Mouse (Mus musculus): ENCODE measurements around the gene Itfg2. TPM values are rescaled to one million over a fixed set of nuclear protein-coding genes. Genes with fewer than 3 reads are reported as not detected.

Gene Itfg2
- polyA plus RNA-seq, 1 experiment from 2014 or later, result 43.0 TPM

- no peaks in the 10 kb centered on the region for H3K9me3 ChIP-seq (ENCODE audit: control insufficient read depth, low read length)
- peaks cover 6% of the 10 kb centered on the region; the same call in 1 of the 2 replicates for H3K4me1 ChIP-seq (replicated peaks; ENCODE audit: control insufficient read depth, insufficient read depth, low read length)
- H3K9ac ChIP-seq (replicated peaks; ENCODE audit: low read depth, low read length), result no peak overlapping the region
- no peak for ATAC-seq
- WGBS, result 88% methylated on average over 16 of the region's 16 CpGs
- H3K36me3 ChIP-seq (ENCODE audit: control insufficient read depth, insufficient read depth), result no peaks in the 10 kb centered on the region
- no peak overlapping the region for H3K4me2 ChIP-seq (ENCODE audit: low read length)
- no peaks in the 10 kb centered on the region for H3K27me3 ChIP-seq (replicated peaks; ENCODE audit: control insufficient read depth, insufficient read depth, low read length)
- H3K4me3 ChIP-seq (replicated peaks; ENCODE audit: low read length), result no peak overlapping the region
- no peak overlapping the region for H3K27ac ChIP-seq (ENCODE audit: low read length)
These were observed 45.1 kb downstream of the Itfg2 start for GRCm38 (mm10) chr6:128379636-128380035.

- Histone ChIP-seq H3K4me3 (replicated peaks; ENCODE audit: low read length) (no peak overlapping the region), H3K9me3 (ENCODE audit: control insufficient read depth, low read length) (no peaks in the 10 kb centered on the region), H3K36me3 (ENCODE audit: control insufficient read depth, insufficient read depth) (no peaks in the 10 kb centered on the region), H3K9ac (replicated peaks; ENCODE audit: low read depth, low read length) (no peak overlapping the region), H3K27ac (ENCODE audit: low read length) (no peak overlapping the region), H3K4me1 (replicated peaks; ENCODE audit: control insufficient read depth, insufficient read depth, low read length) (peaks cover 6% of the 10 kb centered on the region; the same call in 1 of the 2 replicates), H3K4me2 (ENCODE audit: low read length) (no peak overlapping the region), H3K27me3 (replicated peaks; ENCODE audit: control insufficient read depth, insufficient read depth, low read length) (no peaks in the 10 kb centered on the region)
- 95% methylated on average over 17 of the region's 17 CpGs for WGBS
- no peak for ATAC-seq
These were observed 48.2 kb downstream of the Itfg2 start for GRCm38 (mm10) chr6:128376371-128377085.

- H3K4me3 ChIP-seq (replicated peaks; ENCODE audit: low read length), result no peak within 1 kb of the TSS
- H3K4me1 ChIP-seq (replicated peaks; ENCODE audit: control insufficient read depth, insufficient read depth, low read length), result peaks cover 6% of the 10 kb centered on the region; the same call in 1 of the 2 replicates
- 5% methylated on average over 6 of the region's 6 CpGs for WGBS
- no peak within 1 kb of the TSS for H3K27ac ChIP-seq (ENCODE audit: low read length)
- peak; percentile 86 for ATAC-seq
- no peaks in the 10 kb centered on the region for H3K36me3 ChIP-seq (ENCODE audit: control insufficient read depth, insufficient read depth)
- no peak within 1 kb of the TSS for H3K9ac ChIP-seq (replicated peaks; ENCODE audit: low read depth, low read length)
- no peak within 1 kb of the TSS for H3K4me2 ChIP-seq (ENCODE audit: low read length)
- no peaks in the 10 kb centered on the region for H3K9me3 ChIP-seq (ENCODE audit: control insufficient read depth, low read length)
- no peaks in the 10 kb centered on the region for H3K27me3 ChIP-seq (replicated peaks; ENCODE audit: control insufficient read depth, insufficient read depth, low read length)
These were observed 49.5 kb downstream of the Itfg2 start, which contains the start of the genes Tex52 and Gm44596 for GRCm38 (mm10) chr6:128375192-128375591. Gene Tex52 (plus strand): TSS chr6:128375456. Gene Gm44596 (plus strand): TSS chr6:128375503.

- H3K4me1 ChIP-seq (replicated peaks; ENCODE audit: control insufficient read depth, insufficient read depth, low read length), result peaks cover 4% of the 10 kb centered on the region; the same call in 1 of the 2 replicates
- no peak overlapping the region for H3K27ac ChIP-seq (ENCODE audit: low read length)
- no peaks in the 10 kb centered on the region for H3K36me3 ChIP-seq (ENCODE audit: control insufficient read depth, insufficient read depth)
- H3K9me3 ChIP-seq (ENCODE audit: control insufficient read depth, low read length), result no peaks in the 10 kb centered on the region
- no peak for ATAC-seq
- no peak overlapping the region for H3K4me2 ChIP-seq (ENCODE audit: low read length)
- H3K4me3 ChIP-seq (replicated peaks; ENCODE audit: low read length), result no peak overlapping the region
- WGBS, result 93% methylated on average over 5 of the region's 5 CpGs
- no peak overlapping the region for H3K9ac ChIP-seq (replicated peaks; ENCODE audit: low read depth, low read length)
- H3K27me3 ChIP-seq (replicated peaks; ENCODE audit: control insufficient read depth, insufficient read depth, low read length), result no peaks in the 10 kb centered on the region
These were observed 54.7 kb downstream of the Itfg2 start for GRCm38 (mm10) chr6:128370040-128370439.

GRCm38 (mm10) chr6:128366466-128366865 lies 58.3 kb downstream of the Itfg2 start:
- no peaks in the 10 kb centered on the region for H3K36me3 ChIP-seq (ENCODE audit: control insufficient read depth, insufficient read depth)
- no peak overlapping the region for H3K4me3 ChIP-seq (replicated peaks; ENCODE audit: low read length)
- WGBS, result 96% methylated on average over 5 of the region's 5 CpGs
- ATAC-seq, result no peak
- H3K27ac ChIP-seq (ENCODE audit: low read length), result no peak overlapping the region
- H3K9me3 ChIP-seq (ENCODE audit: control insufficient read depth, low read length), result no peaks in the 10 kb centered on the region
- H3K9ac ChIP-seq (replicated peaks; ENCODE audit: low read depth, low read length), result no peak overlapping the region
- no peaks in the 10 kb centered on the region for H3K27me3 ChIP-seq (replicated peaks; ENCODE audit: control insufficient read depth, insufficient read depth, low read length)
- H3K4me1 ChIP-seq (replicated peaks; ENCODE audit: control insufficient read depth, insufficient read depth, low read length), result peaks cover 11% of the 10 kb centered on the region
- H3K4me2 ChIP-seq (ENCODE audit: low read length), result no peak overlapping the region

GRCm38 (mm10) chr6:128364721-128365120 lies 60.0 kb downstream of the Itfg2 start:
- no peak for ATAC-seq
- peaks cover 20% of the 10 kb centered on the region for H3K4me1 ChIP-seq (replicated peaks; ENCODE audit: control insufficient read depth, insufficient read depth, low read length)
- no peak overlapping the region for H3K9ac ChIP-seq (replicated peaks; ENCODE audit: low read depth, low read length)
- H3K9me3 ChIP-seq (ENCODE audit: control insufficient read depth, low read length), result no peaks in the 10 kb centered on the region
- no peak overlapping the region for H3K4me2 ChIP-seq (ENCODE audit: low read length)
- no peaks in the 10 kb centered on the region for H3K27me3 ChIP-seq (replicated peaks; ENCODE audit: control insufficient read depth, insufficient read depth, low read length)
- WGBS, result 79% methylated on average over 6 of the region's 6 CpGs
- no peaks in the 10 kb centered on the region for H3K36me3 ChIP-seq (ENCODE audit: control insufficient read depth, insufficient read depth)
- no peak overlapping the region for H3K27ac ChIP-seq (ENCODE audit: low read length)
- no peak overlapping the region for H3K4me3 ChIP-seq (replicated peaks; ENCODE audit: low read length)

GRCm38 (mm10) chr6:128363007-128363825 lies 61.5 kb downstream of the Itfg2 start:
- WGBS, result 1% methylated on average over 42 of the region's 46 CpGs
- H3K9ac ChIP-seq (replicated peaks; ENCODE audit: low read depth, low read length), result peak overlapping the region; percentile 92
- H3K27me3 ChIP-seq (replicated peaks; ENCODE audit: control insufficient read depth, insufficient read depth, low read length), result no peaks in the 10 kb centered on the region
- H3K36me3 ChIP-seq (ENCODE audit: control insufficient read depth, insufficient read depth), result no peaks in the 10 kb centered on the region
- peak; percentile 1; the same call in 1 of the 2 replicates for ATAC-seq
- peak overlapping the region; percentile 90 for H3K27ac ChIP-seq (ENCODE audit: low read length)
- H3K4me2 ChIP-seq (ENCODE audit: low read length), result peak overlapping the region; percentile 87
- H3K9me3 ChIP-seq (ENCODE audit: control insufficient read depth, low read length), result no peaks in the 10 kb centered on the region
- peak overlapping the region; percentile 94 for H3K4me3 ChIP-seq (replicated peaks; ENCODE audit: low read length)
- peaks cover 24% of the 10 kb centered on the region for H3K4me1 ChIP-seq (replicated peaks; ENCODE audit: control insufficient read depth, insufficient read depth, low read length)

GRCm38 (mm10) chr6:128362381-128363006 lies 62.2 kb downstream of the Itfg2 start, which contains the start of the genes Rhno1 and Foxm1:
Gene Rhno1 (minus strand): TSS chr6:128362911.
Gene Foxm1 (plus strand): TSS chr6:128362967.
- Histone ChIP-seq H3K9ac (replicated peaks; ENCODE audit: low read depth, low read length) (peak within 1 kb of the TSS; percentile 92), H3K27me3 (replicated peaks; ENCODE audit: control insufficient read depth, insufficient read depth, low read length) (no peaks in the 10 kb centered on the region), H3K9me3 (ENCODE audit: control insufficient read depth, low read length) (no peaks in the 10 kb centered on the region), H3K36me3 (ENCODE audit: control insufficient read depth, insufficient read depth) (no peaks in the 10 kb centered on the region), H3K4me2 (ENCODE audit: low read length) (peak within 1 kb of the TSS; percentile 87), H3K27ac (ENCODE audit: low read length) (peak within 1 kb of the TSS; percentile 90), H3K4me1 (replicated peaks; ENCODE audit: control insufficient read depth, insufficient read depth, low read length) (peaks cover 24% of the 10 kb centered on the region), H3K4me3 (replicated peaks; ENCODE audit: low read length) (peak within 1 kb of the TSS; percentile 94)
- WGBS, result under 1% methylated on average over 61 of the region's 76 CpGs
- ATAC-seq, result peak; percentile 86

- ATAC-seq, result no peak
- peak overlapping the region; percentile 90 for H3K27ac ChIP-seq (ENCODE audit: low read length)
- no peaks in the 10 kb centered on the region for H3K36me3 ChIP-seq (ENCODE audit: control insufficient read depth, insufficient read depth)
- no peaks in the 10 kb centered on the region for H3K27me3 ChIP-seq (replicated peaks; ENCODE audit: control insufficient read depth, insufficient read depth, low read length)
- H3K9ac ChIP-seq (replicated peaks; ENCODE audit: low read depth, low read length), result peak overlapping the region; percentile 92
- H3K4me2 ChIP-seq (ENCODE audit: low read length), result peak overlapping the region; percentile 87
- H3K4me3 ChIP-seq (replicated peaks; ENCODE audit: low read length), result peak overlapping the region; percentile 94
- 10% methylated on average over 9 of the region's 9 CpGs for WGBS
- peaks cover 24% of the 10 kb centered on the region for H3K4me1 ChIP-seq (replicated peaks; ENCODE audit: control insufficient read depth, insufficient read depth, low read length)
- no peaks in the 10 kb centered on the region for H3K9me3 ChIP-seq (ENCODE audit: control insufficient read depth, low read length)
These were observed 62.8 kb downstream of the Itfg2 start for GRCm38 (mm10) chr6:128361901-128362300.

Data from forebrain, embryonic 16.5 days (tissue).